Mouse (Mus musculus) ES-Bruce4 (cell line): ENCODE results near the gene Stxbp4. TPM values are rescaled to one million over a fixed set of nuclear protein-coding genes. Genes with fewer than 3 reads are reported as not detected.

Experiments
- H3K27ac ChIP-seq: 2 replicates; pipeline ENCODE4 v1.5.1; 2012; ENCODE audit warnings: low read length, inconsistent platforms; ENCODE audit not compliant: insufficient read depth
- H3K27me3 ChIP-seq: 2 replicates; pipeline ENCODE4 v1.6.1; 2012; ENCODE audit warnings: mild to moderate bottlenecking, low read length, inconsistent platforms; ENCODE audit not compliant: control insufficient read depth, poor library complexity, insufficient read depth, severe bottlenecking
- H3K36me3 ChIP-seq: 2 replicates; pipeline ENCODE4 v1.6.1; 2012; ENCODE audit warnings: inconsistent platforms, mild to moderate bottlenecking, low read length, moderate library complexity; ENCODE audit not compliant: control insufficient read depth, poor library complexity, insufficient read depth, severe bottlenecking
- H3K4me1 ChIP-seq: one replicate; pipeline ENCODE4 v1.8.1; 2011; ENCODE audit warnings: low read length; ENCODE audit not compliant: control insufficient read depth, insufficient read depth
- H3K4me3 ChIP-seq: 2 replicates; pipeline ENCODE4 v1.5.1; 2011; ENCODE audit warnings: low read depth, mild to moderate bottlenecking, low read length
- H3K9ac ChIP-seq: 2 replicates; pipeline ENCODE4 v1.6.1; 2012; ENCODE audit warnings: low read depth, mild to moderate bottlenecking, inconsistent platforms; ENCODE audit not compliant: poor library complexity, severe bottlenecking
- H3K9me3 ChIP-seq: replicated peaks from 2 replicates; pipeline ENCODE4 v1.6.1; 2012; ENCODE audit warnings: mild to moderate bottlenecking, low read length, inconsistent platforms; ENCODE audit not compliant: control insufficient read depth, poor library complexity, insufficient read depth, severe bottlenecking
- CTCF ChIP-seq: IDR thresholded peaks from one replicate; pipeline ENCODE4 v1.8.1; 2011; ENCODE audit warnings: low read depth, low read length
- EP300 ChIP-seq: IDR thresholded peaks from 2 replicates; pipeline ENCODE4 v1.6.1; 2011; ENCODE audit warnings: low read depth, low read length; ENCODE audit not compliant: insufficient read depth
- POLR2A ChIP-seq: IDR thresholded peaks from one replicate; pipeline ENCODE4 v1.8.1; 2011; ENCODE audit warnings: low read length; ENCODE audit not compliant: insufficient read depth
- polyA plus RNA-seq: library from polyadenylated mRNA; stranded (reverse); fragments of >200 nt; gene quantifications from 2 replicates; pipeline ENCODE4 v1.2.4, GENCODE M21; 2011; ENCODE audit warnings: low read depth; ENCODE audit not compliant: missing spikeins, insufficient read depth, insufficient read length

Stxbp4 gene
- polyA plus RNA-seq, 1 experiment: 12.0 TPM

DNA sequence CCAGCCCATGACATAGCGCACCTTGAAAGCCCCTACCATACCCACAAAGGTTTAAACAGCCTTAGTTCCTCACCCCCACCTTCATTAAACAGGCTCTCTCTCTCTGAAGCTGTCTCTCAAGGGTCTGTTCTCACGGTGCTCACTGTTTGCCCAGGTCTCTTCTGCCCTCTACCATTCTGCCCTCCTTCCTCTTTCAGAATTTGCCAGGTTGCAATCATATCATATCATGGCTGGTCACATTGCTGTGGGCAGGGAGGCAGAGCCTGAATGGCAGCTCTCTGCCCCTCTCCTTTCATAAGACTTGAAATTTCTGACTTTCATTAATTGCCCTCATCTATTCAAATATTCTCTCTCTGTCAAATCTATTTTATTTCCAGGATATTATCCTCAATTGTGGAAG lies 195.4 kb downstream of the Stxbp4 start:
- Histone ChIP-seq H3K36me3 (no peaks in the 10 kb centered on the region), H3K27ac (no peak overlapping the region), H3K4me1 (no peaks in the 10 kb centered on the region), H3K4me3 (no peak overlapping the region), H3K9me3 (no peaks in the 10 kb centered on the region), H3K27me3 (peaks cover 4% of the 10 kb centered on the region), H3K9ac (no peak overlapping the region)
- TF ChIP-seq POLR2A (no peak), EP300 (no peak), CTCF (no peak)

- no peak overlapping the region for H3K4me3 ChIP-seq
- peaks cover 4% of the 10 kb centered on the region for H3K27me3 ChIP-seq
- no peaks in the 10 kb centered on the region for H3K36me3 ChIP-seq
- H3K9me3 ChIP-seq: no peaks in the 10 kb centered on the region
- no peak overlapping the region for H3K27ac ChIP-seq
- TF ChIP-seq CTCF: no peak
- no peak for TF ChIP-seq POLR2A
- TF ChIP-seq EP300: no peak
- no peaks in the 10 kb centered on the region for H3K4me1 ChIP-seq
- H3K9ac ChIP-seq: no peak overlapping the region
Measured at GRCm38 (mm10) chr11:90440851-90441250, 197.0 kb downstream of the Stxbp4 start.

DNA sequence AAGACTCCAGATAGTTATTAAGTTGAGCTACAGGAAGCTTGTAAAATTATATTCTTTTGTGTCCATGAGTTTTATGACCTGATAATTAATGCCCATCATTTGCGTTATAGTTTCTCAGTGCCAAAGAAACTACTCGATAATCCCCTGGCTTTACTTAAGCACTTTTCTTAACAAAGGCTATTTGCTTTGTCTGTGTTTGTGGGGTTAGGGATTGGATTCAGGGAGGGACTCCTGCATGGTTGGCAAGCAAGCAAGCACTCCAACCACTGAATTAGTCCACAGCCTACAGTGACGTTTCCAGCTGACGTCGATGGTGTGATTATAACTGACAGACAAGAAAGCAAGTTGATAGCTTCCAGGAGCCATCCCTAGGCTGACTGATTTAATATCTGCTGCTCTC lies 199.1 kb downstream of the Stxbp4 start:
- H3K9ac ChIP-seq: no peak overlapping the region
- no peaks in the 10 kb centered on the region for H3K4me1 ChIP-seq
- TF ChIP-seq CTCF (no peak), EP300 (no peak), POLR2A (no peak)
- no peak overlapping the region for H3K27ac ChIP-seq
- H3K36me3 ChIP-seq: no peaks in the 10 kb centered on the region
- H3K4me3 ChIP-seq: no peak overlapping the region
- peaks cover 4% of the 10 kb centered on the region for H3K27me3 ChIP-seq
- no peaks in the 10 kb centered on the region for H3K9me3 ChIP-seq

Other genes with a start within 250 kb of the Stxbp4 start
- 0.40 TPM in 1 of 2 replicates, not detected in the other for gene Hlf, start 247.2 kb downstream of the Stxbp4 start, polyA plus RNA-seq
- gene Cox11, start 89 bp upstream of the Stxbp4 start, polyA plus RNA-seq: 28.1 and 28.3 TPM in 2 replicates
- gene Tom1l1, start 50.3 kb upstream of the Stxbp4 start, polyA plus RNA-seq: 91.5 and 93.5 TPM in 2 replicates